Mouse (Mus musculus) erythroblast, embryonic 14.5 days (primary cell): ENCODE measurements around the gene Cfap77. TPM values are rescaled to one million over a fixed set of nuclear protein-coding genes. Genes with fewer than 3 reads are reported as not detected.

Experiments
- H3K27me3 ChIP-seq: 2 replicates; pipeline ENCODE4 v1.6.1; 2012; ENCODE audit warnings: inconsistent platforms; ENCODE audit not compliant: control insufficient read depth
- H3K36me3 ChIP-seq: 2 replicates; pipeline ENCODE4 v1.6.1; 2012; ENCODE audit warnings: mild to moderate bottlenecking, inconsistent platforms; ENCODE audit not compliant: control insufficient read depth
- H3K4me1 ChIP-seq: 2 replicates; pipeline ENCODE4 v1.6.1; 2012; ENCODE audit warnings: inconsistent platforms; ENCODE audit not compliant: control insufficient read depth
- H3K4me3 ChIP-seq: replicated peaks from 2 replicates; pipeline ENCODE3; 2012; ENCODE audit warnings: moderate library complexity, mild to moderate bottlenecking, inconsistent platforms
- H3K9me3 ChIP-seq: 2 replicates; pipeline ENCODE4 v1.6.1; 2012; ENCODE audit warnings: low read length, inconsistent platforms, mixed read lengths; ENCODE audit not compliant: control insufficient read depth
- GATA1 ChIP-seq: IDR thresholded peaks from 2 replicates; pipeline ENCODE4 v1.6.1; 2012; ENCODE audit warnings: low read length, inconsistent platforms, mixed read lengths
- TAL1 ChIP-seq: IDR thresholded peaks from 3 replicates; pipeline ENCODE4 v1.6.1; 2012; ENCODE audit warnings: low read length, inconsistent platforms, mixed read lengths
- polyA plus RNA-seq: library from polyadenylated mRNA; stranded (reverse); fragments of >175 nt; gene quantifications from 2 replicates; pipeline ENCODE4 v1.2.3, GENCODE M21; 2012

Cfap77 gene
- polyA plus RNA-seq, 1 experiment: not detected

- Histone ChIP-seq H3K4me1 (no peaks in the 10 kb centered on the region), H3K36me3 (peaks cover 11% of the 10 kb centered on the region), H3K27me3 (peaks cover 64% of the 10 kb centered on the region), H3K9me3 (no peaks in the 10 kb centered on the region; the same call in 1 of the 2 replicates), H3K4me3 (no peak overlapping the region)
- TF ChIP-seq GATA1: no peak
- no peak for TF ChIP-seq TAL1
These were observed 147.0 kb downstream of the Cfap77 start for GRCm38 (mm10) chr2:28907691-28908388.

GRCm38 (mm10) chr2:28905561-28905960 is 149.3 kb downstream of the Cfap77 start:
- H3K4me3 ChIP-seq: no peak overlapping the region
- TF ChIP-seq TAL1 (no peak), GATA1 (no peak)
- H3K36me3 ChIP-seq: peaks cover 20% of the 10 kb centered on the region
- no peaks in the 10 kb centered on the region for H3K4me1 ChIP-seq
- H3K27me3 ChIP-seq: peaks cover 41% of the 10 kb centered on the region
- no peaks in the 10 kb centered on the region for H3K9me3 ChIP-seq

GRCm38 (mm10) chr2:28904786-28905185 is 150.1 kb downstream of the Cfap77 start:
- Histone ChIP-seq H3K4me3 (no peak overlapping the region), H3K4me1 (no peaks in the 10 kb centered on the region), H3K27me3 (peaks cover 33% of the 10 kb centered on the region), H3K36me3 (peaks cover 23% of the 10 kb centered on the region), H3K9me3 (no peaks in the 10 kb centered on the region)
- TF ChIP-seq TAL1 (no peak), GATA1 (no peak)

GRCm38 (mm10) chr2:28903871-28904270 is 151.0 kb downstream of the Cfap77 start:
- TF ChIP-seq TAL1: no peak
- no peak for TF ChIP-seq GATA1
- no peak overlapping the region for H3K4me3 ChIP-seq
- peaks cover 29% of the 10 kb centered on the region for H3K36me3 ChIP-seq

GRCm38 (mm10) chr2:28902291-28902690 is 152.6 kb downstream of the Cfap77 start:
- Histone ChIP-seq H3K4me1 (no peaks in the 10 kb centered on the region), H3K36me3 (peaks cover 38% of the 10 kb centered on the region), H3K27me3 (peaks cover 8% of the 10 kb centered on the region), H3K9me3 (no peaks in the 10 kb centered on the region), H3K4me3 (no peak overlapping the region)
- TF ChIP-seq GATA1: no peak
- no peak for TF ChIP-seq TAL1

More at GRCm38 (mm10) chr2:28903871-28904270, 151.0 kb downstream of the Cfap77 start:
- H3K27me3 ChIP-seq: peaks cover 24% of the 10 kb centered on the region
- H3K4me1 ChIP-seq: no peaks in the 10 kb centered on the region
- H3K9me3 ChIP-seq: no peaks in the 10 kb centered on the region

- peaks cover 65% of the 10 kb centered on the region for H3K36me3 ChIP-seq
These were observed 157.4 kb downstream of the Cfap77 start for GRCm38 (mm10) chr2:28897340-28897899.

GRCm38 (mm10) chr2:28895876-28896275 is 159.0 kb downstream of the Cfap77 start:
- TF ChIP-seq GATA1 (no peak), TAL1 (no peak)
- peaks cover 69% of the 10 kb centered on the region for H3K36me3 ChIP-seq
- H3K27me3 ChIP-seq: no peaks in the 10 kb centered on the region
- H3K9me3 ChIP-seq: no peaks in the 10 kb centered on the region
- H3K4me1 ChIP-seq: no peaks in the 10 kb centered on the region; the same call in 1 of the 2 replicates
- no peak overlapping the region for H3K4me3 ChIP-seq

More at GRCm38 (mm10) chr2:28897340-28897899, 157.4 kb downstream of the Cfap77 start:
- TF ChIP-seq TAL1: no peak
- no peak for TF ChIP-seq GATA1
- no peak overlapping the region for H3K4me3 ChIP-seq
- H3K9me3 ChIP-seq: no peaks in the 10 kb centered on the region
- no peaks in the 10 kb centered on the region for H3K27me3 ChIP-seq
- H3K4me1 ChIP-seq: no peaks in the 10 kb centered on the region; the same call in 1 of the 2 replicates

- TF ChIP-seq TAL1 (no peak), GATA1 (no peak)
- Histone ChIP-seq H3K27me3 (no peaks in the 10 kb centered on the region), H3K36me3 (peaks cover 75% of the 10 kb centered on the region), H3K4me1 (no peaks in the 10 kb centered on the region; the same call in 1 of the 2 replicates), H3K4me3 (no peak overlapping the region), H3K9me3 (no peaks in the 10 kb centered on the region)
These were observed 161.3 kb downstream of the Cfap77 start for GRCm38 (mm10) chr2:28893526-28893925.

- Histone ChIP-seq H3K27me3 (no peaks in the 10 kb centered on the region), H3K4me1 (no peaks in the 10 kb centered on the region; the same call in 1 of the 2 replicates), H3K4me3 (no peak overlapping the region), H3K36me3 (peaks cover 78% of the 10 kb centered on the region), H3K9me3 (no peaks in the 10 kb centered on the region)
- TF ChIP-seq GATA1 (no peak), TAL1 (no peak)
These were observed 162.1 kb downstream of the Cfap77 start for GRCm38 (mm10) chr2:28892796-28893195.
